Mouse (Mus musculus) heart, postnatal 36 days (tissue): Measurements from ENCODE around the gene Mfsd11. TPM values are rescaled to one million over a fixed set of nuclear protein-coding genes. Genes with fewer than 3 reads are reported as not detected.
"Not testable (repeated sequence)": the region's sequence is repeated elsewhere in the genome, so short reads cannot be mapped to it uniquely, and the experiment has no call there.

Experiments
- DNase-seq, 2 experiments: peaks; one replicate each; pipeline ENCODE4 v3.0.0; 2021 to 2022
- intact Hi-C: fragments of 180-260 bp; cut with DNase I; formaldehyde crosslinking; loops from one replicate; pipeline ENCODE4 v1.15.1; 2025
- total RNA-seq, 2 experiments: library from RNA; stranded (reverse); gene quantifications; 2 replicates each; pipeline ENCODE4 v1.2.3; 2021

The Mfsd11 gene
- total RNA-seq, 2 experiments from 2014 or later = 30.3 to 33.5 TPM

GRCm38 (mm10) chr11:116869641-116870040, 17.4 kb downstream of the Mfsd11 start:
- intact Hi-C loops = no loop called here
- no peak for DNase-seq

GRCm38 (mm10) chr11:116871538-116871937, 19.3 kb downstream of the Mfsd11 start:
- DNase-seq = no peak
- intact Hi-C loops = no loop called here

DNA sequence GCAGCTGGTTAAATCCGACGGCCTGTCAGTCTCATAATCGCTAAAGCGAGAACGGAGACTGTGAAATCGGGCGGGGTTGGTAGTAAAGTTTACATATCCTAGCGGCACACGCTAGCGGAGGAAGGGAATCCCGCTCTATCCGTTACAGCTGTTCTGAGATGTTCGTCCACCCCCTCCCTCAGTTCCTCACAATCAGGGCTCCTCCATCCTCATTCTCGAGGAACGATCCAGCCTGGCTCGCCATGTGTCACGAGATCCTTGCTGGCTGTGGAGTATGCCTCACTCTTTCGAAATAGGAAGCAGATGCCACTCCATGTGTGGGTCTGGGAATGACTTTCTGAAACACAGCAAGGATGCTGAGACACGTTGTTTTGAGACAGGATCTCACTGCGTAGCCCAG, 21.7 kb downstream of the Mfsd11 start:
- intact Hi-C loops = no loop called here
- DNase-seq = no peak

DNA sequence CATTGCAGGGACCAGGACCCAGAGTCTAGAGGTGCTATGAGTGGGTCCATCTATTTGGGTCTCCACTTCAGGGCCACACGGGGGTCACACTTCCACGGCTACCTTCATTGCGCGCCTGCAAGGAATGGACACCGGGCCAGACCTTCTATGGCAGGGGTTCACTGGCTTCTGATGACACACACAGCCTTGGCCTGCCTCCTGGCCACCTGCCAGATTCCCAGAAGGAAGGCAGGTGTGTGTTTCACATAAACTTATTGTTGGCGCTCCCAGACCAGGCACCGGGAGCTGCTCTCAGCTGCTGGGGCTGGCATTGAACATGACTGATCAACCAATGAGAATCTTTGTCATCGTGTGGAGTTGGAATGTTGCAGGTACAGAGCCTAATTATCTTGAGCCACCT, 26.2 kb downstream of the Mfsd11 start:
- DNase-seq = no peak
- intact Hi-C loops = no loop called here

DNA sequence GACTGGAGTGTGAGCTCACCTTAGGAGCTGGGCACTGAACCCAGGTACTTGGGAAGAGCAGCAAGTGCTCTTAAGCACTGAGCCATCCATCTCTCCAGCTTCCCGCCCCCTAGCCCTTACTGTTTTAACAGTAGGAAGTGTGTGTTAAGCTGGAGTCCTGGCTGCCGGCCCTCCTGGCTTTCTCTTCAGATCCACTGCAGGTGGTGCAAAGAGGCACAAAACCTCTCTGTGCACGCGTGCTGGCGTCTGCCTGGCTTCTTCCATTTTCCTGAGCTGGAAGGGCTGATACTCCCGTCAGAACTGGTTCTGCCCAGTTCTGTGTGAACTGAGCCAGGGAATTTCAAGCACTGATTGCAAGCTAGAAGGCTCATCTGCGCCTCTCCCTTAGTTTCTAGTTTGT, 28.6 kb downstream of the Mfsd11 start:
- intact Hi-C loops = loop anchor here (10.0 kb wide), 1 partner anchor 474 kb away; no protein-coding TSS in a partner anchor
- no peak for DNase-seq

DNA sequence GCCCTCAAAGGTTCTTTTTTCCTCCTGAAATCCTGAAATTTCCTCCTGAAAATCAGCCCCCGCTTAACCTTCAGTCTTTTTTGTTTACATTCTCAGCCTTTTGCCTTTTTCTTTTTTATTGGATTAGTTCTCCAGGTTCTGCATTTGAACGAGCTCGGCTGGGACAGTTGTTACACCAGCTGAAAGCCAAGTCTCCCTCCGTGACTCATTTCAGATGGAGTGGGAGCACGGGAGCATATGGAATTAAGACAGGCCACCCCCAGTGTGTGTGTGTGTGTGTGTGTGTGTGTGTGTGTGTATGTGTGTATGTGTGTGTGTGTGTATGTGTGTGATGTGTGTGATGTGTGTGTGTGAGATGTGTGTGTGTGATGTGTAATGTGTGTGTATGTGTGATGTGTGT, 29.2 kb downstream of the Mfsd11 start:
- no peak for DNase-seq
- intact Hi-C loops = loop anchor here (10.0 kb wide), 1 partner anchor 473 kb away; no protein-coding TSS in a partner anchor

DNA sequence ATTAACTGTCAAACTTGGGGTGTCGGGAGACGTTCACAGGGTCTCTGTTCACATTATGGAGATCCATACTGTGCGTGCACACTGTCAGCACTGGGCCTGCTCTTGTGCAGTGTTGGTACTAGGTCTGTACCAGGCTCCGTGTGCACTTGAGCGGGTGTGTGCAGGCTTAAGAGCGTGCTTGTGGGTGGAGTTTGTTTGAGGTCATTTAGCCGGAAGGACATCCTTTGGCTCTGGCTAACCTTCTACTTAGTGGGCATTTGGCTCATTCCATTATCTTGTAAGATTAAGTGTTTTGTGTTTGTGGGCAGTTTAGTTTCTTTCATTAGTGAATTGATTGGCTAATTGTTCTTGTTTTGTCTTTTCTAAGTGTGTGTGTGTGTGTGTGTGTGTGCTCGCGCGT, 30.2 kb downstream of the Mfsd11 start:
- no peak for DNase-seq
- intact Hi-C loops = loop anchor here (10.0 kb wide), 1 partner anchor 472 kb away; no protein-coding TSS in a partner anchor

- intact Hi-C loops = loop anchor here (10.0 kb wide), 1 partner anchor 471 kb away; no protein-coding TSS in a partner anchor
- no peak for DNase-seq
Measured at GRCm38 (mm10) chr11:116884061-116884460, 31.8 kb downstream of the Mfsd11 start.

DNA sequence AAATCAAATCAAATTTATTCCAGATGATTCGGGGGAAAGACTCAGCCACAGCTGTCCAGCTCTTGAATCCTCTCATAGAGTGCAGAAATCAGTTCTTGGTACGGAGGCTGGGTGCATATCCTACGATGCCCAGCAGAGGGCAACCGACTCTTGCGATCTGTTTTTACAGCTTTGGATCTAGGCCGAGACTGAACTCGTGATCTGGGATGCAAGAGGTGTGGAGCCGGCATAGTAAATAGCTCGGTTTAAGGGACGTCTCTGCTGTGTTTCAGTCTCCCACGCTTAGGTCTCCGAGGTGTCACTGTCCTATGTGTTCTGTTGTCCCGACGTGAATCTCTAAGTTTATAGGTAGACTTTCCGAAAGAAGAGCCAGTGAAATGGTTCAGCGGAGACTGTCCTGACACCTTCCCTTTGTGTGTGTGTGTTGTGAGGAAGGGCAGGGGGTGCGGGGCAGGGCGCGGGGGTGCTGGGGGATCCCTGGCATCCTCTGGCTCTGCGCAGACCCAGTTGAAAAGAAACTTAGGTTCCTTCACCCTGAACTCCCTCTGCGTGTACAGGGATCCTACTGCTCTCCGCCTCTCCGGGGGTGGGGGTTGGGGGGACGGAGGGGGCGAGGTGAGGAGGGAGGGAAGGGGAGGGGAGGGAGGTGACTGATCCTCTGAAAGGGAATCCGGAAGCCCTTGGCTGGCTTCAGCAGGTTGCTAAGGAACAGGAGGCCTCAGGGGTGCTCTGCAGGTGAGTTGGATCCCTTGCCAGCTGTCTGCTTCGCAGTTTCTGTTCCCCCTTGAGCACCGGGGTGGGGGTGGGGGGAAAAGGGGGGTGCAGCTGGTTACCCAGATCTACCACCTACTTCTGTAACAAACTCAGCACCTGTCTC, 33.3 kb downstream of the Mfsd11 start:
- DNase-seq = peak; percentile 73 to 77
- intact Hi-C loops = loop anchor here (1.0 to 10.0 kb wide), 3 partner anchors 171 to 469 kb away; no protein-coding TSS in a partner anchor

GRCm38 (mm10) chr11:116887136-116887535, 34.9 kb downstream of the Mfsd11 start:
- no peak for DNase-seq
- intact Hi-C loops = loop anchor here (5.0 to 10.0 kb wide), 2 partner anchors 295 to 468 kb away; no protein-coding TSS in a partner anchor

DNA sequence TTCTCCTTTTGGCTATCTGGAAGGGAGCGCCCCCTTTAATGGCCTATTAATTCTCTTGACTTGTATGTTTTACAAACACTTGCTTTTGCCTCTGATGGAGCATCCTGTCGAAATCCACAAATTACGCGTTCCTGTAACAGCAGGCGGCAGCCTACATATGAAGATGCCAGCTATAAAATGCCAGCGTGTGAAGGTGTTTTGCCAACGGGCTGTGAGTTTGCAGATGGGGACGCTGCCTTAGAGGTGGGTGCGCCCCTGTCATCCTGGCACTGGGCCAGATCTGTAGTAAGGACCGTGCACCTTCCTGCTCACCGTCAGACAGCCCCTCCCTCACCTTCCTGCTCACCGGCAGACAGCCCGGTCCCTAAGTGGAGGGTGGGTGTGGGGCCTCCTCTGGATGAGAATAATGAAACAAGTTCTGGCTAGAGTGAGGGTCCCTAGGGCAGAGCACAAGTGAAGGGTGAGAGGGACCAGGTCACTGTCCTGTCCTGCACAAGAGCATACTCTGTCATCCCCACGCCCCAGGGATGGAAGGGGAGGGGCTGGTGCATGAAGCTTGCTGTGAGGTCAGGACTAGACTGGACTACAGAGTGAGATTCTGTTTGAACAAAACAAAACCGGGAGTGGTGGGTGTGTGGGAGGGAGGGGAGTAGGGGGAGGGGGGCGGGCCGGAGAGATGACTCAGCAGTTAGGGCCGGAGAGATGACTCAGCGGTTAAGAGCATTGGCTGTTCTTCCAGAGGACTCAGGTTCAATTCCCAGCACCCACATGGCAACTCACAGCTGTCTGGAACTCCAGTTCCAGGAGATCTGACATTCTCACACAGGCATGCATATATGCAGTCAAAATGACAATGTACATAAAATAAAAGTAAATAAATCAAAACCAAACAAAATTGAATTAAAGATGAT, 41.5 kb downstream of the Mfsd11 start:
- intact Hi-C loops = no loop called here
- no peak for DNase-seq

DNA sequence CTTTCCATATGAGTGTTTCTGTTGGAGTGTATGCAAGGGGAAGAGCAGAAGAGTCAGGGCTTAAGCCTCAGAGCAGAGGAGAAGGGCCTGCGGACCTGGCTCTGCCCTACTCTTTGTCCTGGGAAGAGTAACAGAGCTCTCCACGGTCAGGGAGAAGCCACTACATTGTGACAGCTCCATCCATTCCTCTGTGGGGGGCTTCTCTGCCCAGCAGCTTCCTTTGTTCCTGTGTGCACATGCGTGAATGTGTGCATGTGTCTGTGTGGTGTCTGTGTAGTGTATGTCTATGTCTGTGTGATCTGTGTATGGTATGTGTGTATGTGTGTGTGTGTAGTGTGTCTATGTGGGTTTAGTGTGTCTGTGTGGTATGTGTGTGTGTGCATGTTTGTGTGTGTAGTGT, 43.2 kb downstream of the Mfsd11 start:
- intact Hi-C loops = no loop called here

GRCm38 (mm10) chr11:116899247-116899646, 47.0 kb downstream of the Mfsd11 start:
- intact Hi-C loops = no loop called here

More for the DNA sequence above, 43.2 kb downstream of the Mfsd11 start:
- no peak for DNase-seq

GRCm38 (mm10) chr11:116902588-116902987, 50.3 kb downstream of the Mfsd11 start:
- DNase-seq, intact Hi-C loops: not testable (repeated sequence)

More at GRCm38 (mm10) chr11:116899247-116899646, 47.0 kb downstream of the Mfsd11 start:
- DNase-seq = no peak

DNA sequence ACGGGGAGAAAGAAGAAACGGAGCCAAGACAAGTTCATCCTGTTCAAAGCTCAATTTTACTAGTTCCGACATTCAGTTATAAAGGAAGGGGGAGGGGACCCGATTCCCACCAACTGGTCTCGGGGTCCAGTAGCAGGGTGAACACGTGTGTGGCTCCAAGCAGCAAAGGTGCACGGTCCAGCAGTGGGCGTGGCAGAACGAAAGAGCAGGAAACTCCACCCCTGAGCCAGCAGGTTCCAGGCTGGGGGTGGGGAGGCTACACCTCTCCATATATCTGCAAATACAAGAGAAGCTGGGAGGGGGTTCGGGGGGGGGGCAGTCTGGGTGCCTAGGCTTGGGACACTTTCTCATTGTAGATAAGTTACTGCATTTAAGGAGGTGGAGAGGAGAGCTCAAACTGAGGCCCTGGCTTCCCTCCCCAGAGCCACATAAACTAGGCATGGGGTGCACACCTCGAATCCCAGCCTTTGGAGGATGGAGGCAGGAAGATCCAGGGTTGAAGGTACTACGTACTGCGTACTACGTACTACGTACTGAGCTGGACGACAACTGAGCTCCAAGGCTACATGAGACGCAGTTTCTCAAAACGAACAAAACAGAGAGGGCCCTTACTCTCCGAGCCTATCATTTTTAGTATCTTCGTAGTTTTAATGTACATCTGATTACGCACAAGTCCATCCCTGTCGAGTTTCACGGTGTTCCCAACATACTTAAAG, 53.7 kb downstream of the Mfsd11 start:
- DNase-seq = no peak
- intact Hi-C loops = no loop called here

DNA sequence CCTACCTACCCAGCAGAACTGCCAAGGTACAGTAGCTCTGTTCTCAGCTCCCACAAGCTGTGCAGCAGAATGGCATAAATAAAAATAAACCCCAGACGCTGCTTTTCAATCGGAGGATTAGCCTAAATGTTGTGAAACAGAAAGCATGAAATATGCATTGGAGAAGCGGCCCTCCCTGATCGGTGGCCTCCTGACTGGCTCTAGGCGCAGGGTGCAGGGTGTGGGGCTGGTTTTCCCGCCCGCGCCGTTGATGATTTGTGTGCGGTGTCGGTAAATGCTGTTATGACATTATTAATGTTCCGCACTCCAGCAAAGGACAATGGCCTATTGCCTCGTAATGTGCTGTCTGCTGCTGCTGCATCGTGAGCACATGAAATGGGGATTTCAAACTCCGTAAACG, 61.3 kb downstream of the Mfsd11 start:
- DNase-seq = no peak

DNA sequence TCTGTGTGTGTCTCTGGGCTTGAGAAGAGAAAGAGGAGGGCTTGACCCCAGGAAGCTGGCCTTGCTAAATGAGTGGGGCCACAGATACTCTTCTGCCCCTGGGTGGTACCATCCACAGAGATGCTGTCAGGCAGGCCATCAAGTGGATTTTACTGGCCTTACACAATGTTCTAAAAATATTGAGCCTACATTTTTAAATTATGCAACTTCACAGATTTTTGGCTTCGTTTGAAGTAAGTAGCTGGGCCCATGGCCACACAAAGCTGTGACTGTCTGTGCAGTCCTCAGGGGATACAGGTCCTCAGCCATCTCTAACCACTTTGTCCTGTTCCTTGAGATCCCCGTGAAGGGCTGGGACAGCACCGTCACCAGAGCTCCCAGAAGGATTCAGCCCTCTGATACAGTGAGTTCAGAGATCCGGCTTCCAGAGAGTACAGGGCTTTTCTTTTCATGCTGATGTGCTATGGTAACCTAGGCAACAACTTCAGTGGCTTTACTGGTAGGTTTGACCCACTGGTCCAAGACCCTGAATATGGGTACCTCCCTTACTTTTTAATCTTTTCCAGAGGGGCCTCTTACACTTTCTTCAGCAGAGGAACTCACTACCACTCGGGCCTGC, 62.1 kb downstream of the Mfsd11 start:
- DNase-seq = no peak
- intact Hi-C loops = no loop called here

More for the DNA sequence above, 61.3 kb downstream of the Mfsd11 start:
- intact Hi-C loops = no loop called here

- intact Hi-C loops = no loop called here
Measured at GRCm38 (mm10) chr11:116915241-116915640, 63.0 kb downstream of the Mfsd11 start.

GRCm38 (mm10) chr11:116917361-116917760, 65.1 kb downstream of the Mfsd11 start:
- intact Hi-C loops = no loop called here
- no peak for DNase-seq

More at GRCm38 (mm10) chr11:116915241-116915640, 63.0 kb downstream of the Mfsd11 start:
- DNase-seq = no peak
